Mouse (Mus musculus): Measurements from ENCODE around the gene Tbc1d10b.

The Tbc1d10b gene

GRCm38 (mm10) chr7:127147901-127148300 is 60.4 kb downstream of the Tbc1d10b start:
- no peak for DNase-seq

All from thymus, adult 18-20 months (tissue).